Mouse (Mus musculus) hematopoietic stem cell, adult 5-6 weeks (primary cell): Measurements from ENCODE around the gene Cryzl2. TPM values are rescaled to one million over a fixed set of nuclear protein-coding genes. Genes with fewer than 3 reads are reported as not detected.

Experiments used
- total RNA-seq: library from RNA; stranded (forward); fragments of 172-1452, 232-1000 nt; gene quantifications from 2 replicates; pipeline ENCODE4 v1.2.3, GENCODE M21; 2017

Cryzl2 gene
- total RNA-seq, 1 experiment from 2014 or later = 25.6 TPM

Other genes starting within 250 kb of the Cryzl2 start
- gene Rasal2, start 46.0 kb upstream of the Cryzl2 start, total RNA-seq = 2.1 and 2.8 TPM in 2 replicates
- gene Sec16b, start 48.2 kb downstream of the Cryzl2 start, total RNA-seq = 1.0 and 1.7 TPM in 2 replicates